Mouse (Mus musculus): Measurements from ENCODE around the gene Krtap19-5. TPM values are rescaled to one million over a fixed set of nuclear protein-coding genes. Genes with fewer than 3 reads are reported as not detected.

Gene Krtap19-5
- polyA plus RNA-seq, 1 experiment from 2014 or later, result not detected

DNA sequence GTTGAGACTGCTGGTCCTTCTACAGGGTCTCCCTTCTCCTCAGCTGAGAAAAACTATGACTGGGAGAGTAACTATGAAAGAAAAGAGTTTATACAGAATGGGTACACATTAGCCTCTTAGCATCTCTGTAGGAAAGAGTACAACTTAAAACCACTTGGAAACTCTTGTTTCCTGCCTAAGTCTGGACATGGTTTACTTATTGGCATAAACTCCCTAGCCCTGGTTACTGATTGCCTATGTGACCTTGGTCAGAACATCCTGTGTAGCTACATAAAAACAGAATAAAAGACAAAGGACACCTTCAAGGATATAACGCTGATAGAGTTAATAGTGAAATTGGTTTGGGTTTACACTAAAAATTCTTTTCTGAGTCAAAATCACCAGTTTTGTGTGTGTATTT lies 48.9 kb downstream of the Krtap19-5 start:
- H3K27ac ChIP-seq (replicated peaks), result no peak overlapping the region
- H3K4me1 ChIP-seq (replicated peaks; ENCODE audit: control insufficient read depth, insufficient read depth), result no peaks in the 10 kb centered on the region
- H3K4me2 ChIP-seq (replicated peaks; ENCODE audit: low read depth), result no peak overlapping the region
- no peak overlapping the region for H3K4me3 ChIP-seq (ENCODE audit: low read depth, low read length)
- WGBS, result 89% methylated on average over 1 of the region's 1 CpGs
- ATAC-seq (ENCODE audit: low FRiP score, low TSS enrichment) (no peak), DNase-seq (ENCODE audit: low spot score) (no peak)
- no peaks in the 10 kb centered on the region for H3K36me3 ChIP-seq (ENCODE audit: control insufficient read depth, insufficient read depth, low read length)
- no peaks in the 10 kb centered on the region for H3K9me3 ChIP-seq (ENCODE audit: control insufficient read depth, low read length)
- H3K27me3 ChIP-seq (ENCODE audit: control insufficient read depth, insufficient read depth, low read length), result no peaks in the 10 kb centered on the region
- H3K9ac ChIP-seq (ENCODE audit: low read length), result no peak overlapping the region
- TF ChIP-seq CTCF (IDR thresholded peaks at IDR 0.05; ENCODE audit: low read depth), result no peak

Other genes starting within 250 kb of the Krtap19-5 start
- gene Krtap26-1, start 248.7 kb downstream of the Krtap19-5 start, polyA plus RNA-seq (2015; fragmentation: Nextera tagmentation; extraction: Ambion mirVana), result not detected in 2 replicates
- not detected in 2 replicates for gene Krtap27-1, start 224.8 kb downstream of the Krtap19-5 start, polyA plus RNA-seq (2015; fragmentation: Nextera tagmentation; extraction: Ambion mirVana)
- not detected in 2 replicates for gene 2310061N02Rik, start 188.5 kb downstream of the Krtap19-5 start, polyA plus RNA-seq (2015; fragmentation: Nextera tagmentation; extraction: Ambion mirVana)
- not detected in 2 replicates for gene Krtap13-1, start 167.6 kb downstream of the Krtap19-5 start, polyA plus RNA-seq (2015; fragmentation: Nextera tagmentation; extraction: Ambion mirVana)
- gene Krtap13, start 144.8 kb downstream of the Krtap19-5 start, polyA plus RNA-seq (2015; fragmentation: Nextera tagmentation; extraction: Ambion mirVana), result not detected in 2 replicates
- 0.13 and 0.23 TPM in 2 replicates for gene 2310034C09Rik, start 137.6 kb downstream of the Krtap19-5 start, polyA plus RNA-seq (2015; fragmentation: Nextera tagmentation; extraction: Ambion mirVana)
- not detected in 2 replicates for gene 2310057N15Rik, start 122.3 kb downstream of the Krtap19-5 start, polyA plus RNA-seq (2015; fragmentation: Nextera tagmentation; extraction: Ambion mirVana)
- gene Gm5965, start 118.6 kb downstream of the Krtap19-5 start, polyA plus RNA-seq (2015; fragmentation: Nextera tagmentation; extraction: Ambion mirVana), result not detected in 2 replicates
- gene Gm20741, start 84.2 kb downstream of the Krtap19-5 start, polyA plus RNA-seq (2015; fragmentation: Nextera tagmentation; extraction: Ambion mirVana), result not detected in 2 replicates
- gene Krtap15, start 76.2 kb downstream of the Krtap19-5 start, polyA plus RNA-seq (2015; fragmentation: Nextera tagmentation; extraction: Ambion mirVana), result not detected in 2 replicates
- not detected in 2 replicates for gene Krtap14, start 70.3 kb downstream of the Krtap19-5 start, polyA plus RNA-seq (2015; fragmentation: Nextera tagmentation; extraction: Ambion mirVana)
- not detected in 2 replicates for gene Krtap19-1, start 27.0 kb downstream of the Krtap19-5 start, polyA plus RNA-seq (2015; fragmentation: Nextera tagmentation; extraction: Ambion mirVana)
- not detected in 2 replicates for gene Krtap19-2, start 22.2 kb downstream of the Krtap19-5 start, polyA plus RNA-seq (2015; fragmentation: Nextera tagmentation; extraction: Ambion mirVana)
- not detected in 2 replicates for gene Krtap19-3, start 18.4 kb downstream of the Krtap19-5 start, polyA plus RNA-seq (2015; fragmentation: Nextera tagmentation; extraction: Ambion mirVana)
- not detected in 2 replicates for gene Krtap19-4, start 11.4 kb downstream of the Krtap19-5 start, polyA plus RNA-seq (2015; fragmentation: Nextera tagmentation; extraction: Ambion mirVana)
- not detected in 2 replicates for gene Krtap19-9b, start 35.8 kb upstream of the Krtap19-5 start, polyA plus RNA-seq (2015; fragmentation: Nextera tagmentation; extraction: Ambion mirVana)
- gene Krtap16-3, start 66.4 kb upstream of the Krtap19-5 start, polyA plus RNA-seq (2015; fragmentation: Nextera tagmentation; extraction: Ambion mirVana), result not detected in 2 replicates
- not detected in 2 replicates for gene Krtap22-2, start 114.3 kb upstream of the Krtap19-5 start, polyA plus RNA-seq (2015; fragmentation: Nextera tagmentation; extraction: Ambion mirVana)
- not detected in 2 replicates for gene Gm10229, start 118.8 kb upstream of the Krtap19-5 start, polyA plus RNA-seq (2015; fragmentation: Nextera tagmentation; extraction: Ambion mirVana)
- not detected in 2 replicates for gene Krtap6-1, start 135.2 kb upstream of the Krtap19-5 start, polyA plus RNA-seq (2015; fragmentation: Nextera tagmentation; extraction: Ambion mirVana)
- not detected in 2 replicates for gene Gm10228, start 145.0 kb upstream of the Krtap19-5 start, polyA plus RNA-seq (2015; fragmentation: Nextera tagmentation; extraction: Ambion mirVana)
- not detected in 2 replicates for gene Krtap6-5, start 151.4 kb upstream of the Krtap19-5 start, polyA plus RNA-seq (2015; fragmentation: Nextera tagmentation; extraction: Ambion mirVana)
- not detected in 2 replicates for gene 1110025L11Rik, start 167.5 kb upstream of the Krtap19-5 start, polyA plus RNA-seq (2015; fragmentation: Nextera tagmentation; extraction: Ambion mirVana)
- not detected in 2 replicates for gene Krtap6-3, start 187.6 kb upstream of the Krtap19-5 start, polyA plus RNA-seq (2015; fragmentation: Nextera tagmentation; extraction: Ambion mirVana)
- not detected in 2 replicates for gene Gm6358, start 244.4 kb upstream of the Krtap19-5 start, polyA plus RNA-seq (2015; fragmentation: Nextera tagmentation; extraction: Ambion mirVana)